Mouse (Mus musculus) left cerebral cortex, adult 8-10 months (tissue): Measurements from ENCODE around the gene Gm49336. TPM values are rescaled to one million over a fixed set of nuclear protein-coding genes. Genes with fewer than 3 reads are reported as not detected.

Source experiments
- DNase-seq, 2 experiments: peaks; one replicate each; pipeline ENCODE4 v3.0.0; 2022; ENCODE audit warnings: low spot score in 2 of 2
- microRNA-seq, 2 experiments: library from miRNA; unstranded; fragments of <30 nt; microRNA quantifications; one replicate each; pipeline ENCODE4 v1.2.0; 2022
- total RNA-seq, 4 experiments: library from RNA; stranded (reverse); gene quantifications; 2 replicates each; pipeline ENCODE4 v1.2.4; 2022

Gene Gm49336
- total RNA-seq, 4 experiments from 2014 or later: 59.5 to 71.7 (median 65.4) TPM

GRCm38 (mm10) chr14:60163367-60163766 is 87.9 kb downstream of the Gm49336 start:
- DNase-seq: no peak

Small RNA genes lying within 50 kb of the gene (microRNA-seq; reads per million reads assigned to microRNA genes)
- gene Mir719: 0 reads per million in 2 experiments

Other genes with a start within 250 kb of the Gm49336 start
- gene Atp8a2, start 54.3 kb downstream of the Gm49336 start, total RNA-seq: 10 to 100 TPM; 54.2 to 72.9 (median 63.0) TPM
- under 1 TPM in 1 of 4 experiments, not detected in 3; 0.26 TPM for gene Nupl1, start 76 bp downstream of the Gm49336 start, total RNA-seq
- 100 to 1,000 TPM; 109 to 113 (median 110) TPM for gene Mtmr6, start 13.7 kb upstream of the Gm49336 start, total RNA-seq
- 10 to 100 TPM; 38.0 to 42.7 (median 40.8) TPM for gene Amer2, start 121.8 kb upstream of the Gm49336 start, total RNA-seq